Mouse (Mus musculus): ENCODE measurements at regions not wholly inside any gene's neighbourhood (a gene's known extent, or its start where the extent isn't known, plus 50 kb on each side); places are given as distances from the start of the nearest gene placed in this dataset.

- Histone ChIP-seq H3K9ac (ENCODE audit: low read depth, low read length) (no peak overlapping the region), H3K4me2 (ENCODE audit: low read length) (no peak overlapping the region), H3K4me3 (ENCODE audit: low read length) (no peak overlapping the region), H3K4me1 (ENCODE audit: control insufficient read depth, insufficient read depth, low read depth, low read length) (no peaks in the 10 kb centered on the region), H3K27me3 (replicated peaks; ENCODE audit: control insufficient read depth, insufficient read depth, low read length) (no peaks in the 10 kb centered on the region), H3K9me3 (ENCODE audit: control insufficient read depth, low read length) (no peaks in the 10 kb centered on the region), H3K36me3 (ENCODE audit: control insufficient read depth, insufficient read depth, low read length) (no peaks in the 10 kb centered on the region), H3K27ac (ENCODE audit: low read depth, low read length) (no peak overlapping the region)
- ATAC-seq = no peak
- 82% methylated on average over 3 of the region's 3 CpGs for WGBS
Measured at GRCm38 (mm10) chr7:55519579-55519978, 248.4 kb upstream of the Siglech start.

- ATAC-seq = no peak
- no peaks in the 10 kb centered on the region for H3K36me3 ChIP-seq (ENCODE audit: control insufficient read depth, insufficient read depth, low read length)
- H3K27me3 ChIP-seq (replicated peaks; ENCODE audit: control insufficient read depth, insufficient read depth, low read length) = no peaks in the 10 kb centered on the region
- no peaks in the 10 kb centered on the region for H3K9me3 ChIP-seq (ENCODE audit: control insufficient read depth, low read length)
- no peak overlapping the region for H3K4me2 ChIP-seq (ENCODE audit: low read length)
- H3K27ac ChIP-seq (ENCODE audit: low read depth, low read length) = no peak overlapping the region
- H3K4me3 ChIP-seq (ENCODE audit: low read length) = no peak overlapping the region
- H3K4me1 ChIP-seq (ENCODE audit: control insufficient read depth, insufficient read depth, low read depth, low read length) = no peaks in the 10 kb centered on the region
- H3K9ac ChIP-seq (ENCODE audit: low read depth, low read length) = no peak overlapping the region
- WGBS = 81% methylated on average over 4 of the region's 4 CpGs
Measured at GRCm38 (mm10) chr7:55539827-55540320, 228.1 kb upstream of the Siglech start.

GRCm38 (mm10) chr7:55549211-55549610 is 218.8 kb upstream of the Siglech start:
- Histone ChIP-seq H3K27ac (ENCODE audit: low read depth, low read length) (no peak overlapping the region), H3K9ac (ENCODE audit: low read depth, low read length) (no peak overlapping the region), H3K4me3 (ENCODE audit: low read length) (no peak overlapping the region), H3K4me2 (ENCODE audit: low read length) (no peak overlapping the region), H3K27me3 (replicated peaks; ENCODE audit: control insufficient read depth, insufficient read depth, low read length) (no peaks in the 10 kb centered on the region), H3K9me3 (ENCODE audit: control insufficient read depth, low read length) (no peaks in the 10 kb centered on the region), H3K4me1 (ENCODE audit: control insufficient read depth, insufficient read depth, low read depth, low read length) (no peaks in the 10 kb centered on the region), H3K36me3 (ENCODE audit: control insufficient read depth, insufficient read depth, low read length) (no peaks in the 10 kb centered on the region)
- ATAC-seq = peak; percentile 63; the same call in 1 of the 2 replicates
- 64% methylated on average over 3 of the region's 3 CpGs for WGBS

GRCm38 (mm10) chr7:55573339-55573738 is 194.6 kb upstream of the Siglech start:
- 93% methylated on average over 7 of the region's 7 CpGs for WGBS
- H3K4me3 ChIP-seq (ENCODE audit: low read length) = no peak overlapping the region
- no peaks in the 10 kb centered on the region for H3K4me1 ChIP-seq (ENCODE audit: control insufficient read depth, insufficient read depth, low read depth, low read length)
- H3K36me3 ChIP-seq (ENCODE audit: control insufficient read depth, insufficient read depth, low read length) = no peaks in the 10 kb centered on the region
- no peaks in the 10 kb centered on the region for H3K27me3 ChIP-seq (replicated peaks; ENCODE audit: control insufficient read depth, insufficient read depth, low read length)
- H3K9ac ChIP-seq (ENCODE audit: low read depth, low read length) = no peak overlapping the region
- H3K9me3 ChIP-seq (ENCODE audit: control insufficient read depth, low read length) = no peaks in the 10 kb centered on the region
- no peak overlapping the region for H3K4me2 ChIP-seq (ENCODE audit: low read length)
- no peak for ATAC-seq
- no peak overlapping the region for H3K27ac ChIP-seq (ENCODE audit: low read depth, low read length)

GRCm38 (mm10) chr7:55581034-55581926 is 186.7 kb upstream of the Siglech start:
- Histone ChIP-seq H3K9ac (ENCODE audit: low read depth, low read length) (no peak overlapping the region), H3K4me2 (ENCODE audit: low read length) (no peak overlapping the region), H3K4me3 (ENCODE audit: low read length) (no peak overlapping the region), H3K4me1 (ENCODE audit: control insufficient read depth, insufficient read depth, low read depth, low read length) (no peaks in the 10 kb centered on the region), H3K36me3 (ENCODE audit: control insufficient read depth, insufficient read depth, low read length) (no peaks in the 10 kb centered on the region), H3K27ac (ENCODE audit: low read depth, low read length) (no peak overlapping the region), H3K27me3 (replicated peaks; ENCODE audit: control insufficient read depth, insufficient read depth, low read length) (no peaks in the 10 kb centered on the region), H3K9me3 (ENCODE audit: control insufficient read depth, low read length) (no peaks in the 10 kb centered on the region)
- WGBS = 93% methylated on average over 2 of the region's 2 CpGs
- ATAC-seq = 0 out of 2 replicates have a peak, but pooled peaks have one; percentile 27
